Mouse (Mus musculus): ENCODE results near the gene Il33. TPM values are rescaled to one million over a fixed set of nuclear protein-coding genes. Genes with fewer than 3 reads are reported as not detected.

Il33 gene
- polyA plus RNA-seq, 1 experiment, result 3.1 TPM

- Histone ChIP-seq H3K36me3 (ENCODE audit: control insufficient read depth, insufficient read depth, low read length) (no peaks in the 10 kb centered on the region), H3K4me3 (ENCODE audit: extremely low read depth, insufficient read depth, insufficient read length) (no peak overlapping the region), H3K27ac (ENCODE audit: insufficient read depth, low read length) (no peak overlapping the region), H3K27me3 (ENCODE audit: control insufficient read depth, insufficient read depth, low read length) (no peaks in the 10 kb centered on the region), H3K4me1 (ENCODE audit: control insufficient read depth, insufficient read depth, insufficient read length) (no peaks in the 10 kb centered on the region)
- TF ChIP-seq POLR2A (IDR thresholded peaks at IDR 0.05; ENCODE audit: low read depth, low read length) (no peak), CTCF (IDR thresholded peaks at IDR 0.05; ENCODE audit: extremely low read depth, insufficient read depth, insufficient read length, insufficient replicate concordance) (no peak)
- WGBS, result 5% methylated on average over 3 of the region's 3 CpGs
- no peak for DNase-seq (ENCODE audit: low read depth in 1 of 2, low spot score in 2 of 2)
These were observed 24.6 kb upstream of the Il33 start for GRCm38 (mm10) chr19:29900318-29900717.

- no peaks in the 10 kb centered on the region for H3K27me3 ChIP-seq (ENCODE audit: control insufficient read depth, insufficient read depth, low read length)
- TF ChIP-seq POLR2A (IDR thresholded peaks at IDR 0.05; ENCODE audit: low read depth, low read length) (no peak), CTCF (IDR thresholded peaks at IDR 0.05; ENCODE audit: extremely low read depth, insufficient read depth, insufficient read length, insufficient replicate concordance) (no peak)
- 87% methylated on average over 4 of the region's 4 CpGs for WGBS
- no peak overlapping the region for H3K4me3 ChIP-seq (ENCODE audit: extremely low read depth, insufficient read depth, insufficient read length)
- no peaks in the 10 kb centered on the region for H3K36me3 ChIP-seq (ENCODE audit: control insufficient read depth, insufficient read depth, low read length)
- H3K4me1 ChIP-seq (ENCODE audit: control insufficient read depth, insufficient read depth, insufficient read length), result no peaks in the 10 kb centered on the region
- no peak overlapping the region for H3K27ac ChIP-seq (ENCODE audit: insufficient read depth, low read length)
- DNase-seq (ENCODE audit: low read depth in 1 of 2, low spot score in 2 of 2), result no peak
These were observed 22.4 kb upstream of the Il33 start for GRCm38 (mm10) chr19:29902343-29903070.

- Histone ChIP-seq H3K36me3 (ENCODE audit: control insufficient read depth, insufficient read depth, low read length) (no peaks in the 10 kb centered on the region), H3K4me1 (ENCODE audit: control insufficient read depth, insufficient read depth, insufficient read length) (no peaks in the 10 kb centered on the region), H3K27ac (ENCODE audit: insufficient read depth, low read length) (no peak overlapping the region), H3K27me3 (ENCODE audit: control insufficient read depth, insufficient read depth, low read length) (no peaks in the 10 kb centered on the region), H3K4me3 (ENCODE audit: extremely low read depth, insufficient read depth, insufficient read length) (no peak overlapping the region)
- DNase-seq (ENCODE audit: low read depth in 1 of 2, low spot score in 2 of 2), result no peak
- 74% methylated on average over 1 of the region's 1 CpGs for WGBS
- no peak for TF ChIP-seq CTCF (IDR thresholded peaks at IDR 0.05; ENCODE audit: extremely low read depth, insufficient read depth, insufficient read length, insufficient replicate concordance)
- TF ChIP-seq POLR2A (IDR thresholded peaks at IDR 0.05; ENCODE audit: low read depth, low read length), result no peak
These were observed 19.0 kb upstream of the Il33 start for GRCm38 (mm10) chr19:29905896-29906295.

- H3K27ac ChIP-seq (ENCODE audit: insufficient read depth, low read length), result no peak overlapping the region
- TF ChIP-seq CTCF (IDR thresholded peaks at IDR 0.05; ENCODE audit: extremely low read depth, insufficient read depth, insufficient read length, insufficient replicate concordance) (no peak), POLR2A (IDR thresholded peaks at IDR 0.05; ENCODE audit: low read depth, low read length) (no peak)
These were observed 15.7 kb upstream of the Il33 start for GRCm38 (mm10) chr19:29909166-29909565.

GRCm38 (mm10) chr19:29911919-29912318 is 13.0 kb upstream of the Il33 start:
- Histone ChIP-seq H3K27ac (ENCODE audit: insufficient read depth, low read length) (no peak overlapping the region), H3K36me3 (ENCODE audit: control insufficient read depth, insufficient read depth, low read length) (no peaks in the 10 kb centered on the region), H3K4me1 (ENCODE audit: control insufficient read depth, insufficient read depth, insufficient read length) (no peaks in the 10 kb centered on the region), H3K27me3 (ENCODE audit: control insufficient read depth, insufficient read depth, low read length) (no peaks in the 10 kb centered on the region), H3K4me3 (ENCODE audit: extremely low read depth, insufficient read depth, insufficient read length) (no peak overlapping the region)
- TF ChIP-seq CTCF (IDR thresholded peaks at IDR 0.05; ENCODE audit: extremely low read depth, insufficient read depth, insufficient read length, insufficient replicate concordance) (no peak), POLR2A (IDR thresholded peaks at IDR 0.05; ENCODE audit: low read depth, low read length) (no peak)
- no peak for DNase-seq (ENCODE audit: low read depth in 1 of 2, low spot score in 2 of 2)
- WGBS, result 85% methylated on average over 6 of the region's 6 CpGs

More at GRCm38 (mm10) chr19:29909166-29909565, 15.7 kb upstream of the Il33 start:
- Histone ChIP-seq H3K4me1 (ENCODE audit: control insufficient read depth, insufficient read depth, insufficient read length) (no peaks in the 10 kb centered on the region), H3K27me3 (ENCODE audit: control insufficient read depth, insufficient read depth, low read length) (no peaks in the 10 kb centered on the region), H3K36me3 (ENCODE audit: control insufficient read depth, insufficient read depth, low read length) (no peaks in the 10 kb centered on the region), H3K4me3 (ENCODE audit: extremely low read depth, insufficient read depth, insufficient read length) (no peak overlapping the region)
- WGBS, result 67% methylated on average over 1 of the region's 1 CpGs
- no peak for DNase-seq (ENCODE audit: low read depth in 1 of 2, low spot score in 2 of 2)

- no peak for TF ChIP-seq POLR2A (IDR thresholded peaks at IDR 0.05; ENCODE audit: low read depth, low read length)
- TF ChIP-seq CTCF (IDR thresholded peaks at IDR 0.05; ENCODE audit: extremely low read depth, insufficient read depth, insufficient read length, insufficient replicate concordance), result no peak
- 72% methylated on average over 5 of the region's 5 CpGs for WGBS
- Histone ChIP-seq H3K27ac (ENCODE audit: insufficient read depth, low read length) (no peak overlapping the region), H3K27me3 (ENCODE audit: control insufficient read depth, insufficient read depth, low read length) (no peaks in the 10 kb centered on the region), H3K4me1 (ENCODE audit: control insufficient read depth, insufficient read depth, insufficient read length) (no peaks in the 10 kb centered on the region), H3K4me3 (ENCODE audit: extremely low read depth, insufficient read depth, insufficient read length) (no peak overlapping the region), H3K36me3 (ENCODE audit: control insufficient read depth, insufficient read depth, low read length) (no peaks in the 10 kb centered on the region)
- no peak for DNase-seq (ENCODE audit: low read depth in 1 of 2, low spot score in 2 of 2)
These were observed 7.5 kb upstream of the Il33 start for GRCm38 (mm10) chr19:29917421-29917820.

- TF ChIP-seq POLR2A (IDR thresholded peaks at IDR 0.05; ENCODE audit: low read depth, low read length) (no peak), CTCF (IDR thresholded peaks at IDR 0.05; ENCODE audit: extremely low read depth, insufficient read depth, insufficient read length, insufficient replicate concordance) (no peak)
- Histone ChIP-seq H3K27ac (ENCODE audit: insufficient read depth, low read length) (no peak overlapping the region), H3K27me3 (ENCODE audit: control insufficient read depth, insufficient read depth, low read length) (no peaks in the 10 kb centered on the region), H3K36me3 (ENCODE audit: control insufficient read depth, insufficient read depth, low read length) (no peaks in the 10 kb centered on the region), H3K4me3 (ENCODE audit: extremely low read depth, insufficient read depth, insufficient read length) (no peak overlapping the region), H3K4me1 (ENCODE audit: control insufficient read depth, insufficient read depth, insufficient read length) (no peaks in the 10 kb centered on the region)
- 57% methylated on average over 12 of the region's 12 CpGs for WGBS
- no peak for DNase-seq (ENCODE audit: low read depth in 1 of 2, low spot score in 2 of 2)
These were observed 1.3 kb downstream of the Il33 start for GRCm38 (mm10) chr19:29926101-29926755.

Data from spleen, adult 2 months (tissue).